Mouse (Mus musculus) stomach, embryonic 14.5 days (tissue): ENCODE results near the gene Gnat1. TPM values are rescaled to one million over a fixed set of nuclear protein-coding genes. Genes with fewer than 3 reads are reported as not detected.

Source experiments
- ATAC-seq: fragments of 200-750 bp; cut with Nextera tagmentation; 2 replicates; pipeline ENCODE4 v1.8.0; 2017; ENCODE audit warnings: low read depth, moderate TSS enrichment; ENCODE audit not compliant: insufficient number of reproducible peaks, insufficient read depth, low FRiP score
- H3K27ac ChIP-seq: fragments of 300-500 bp; sonication (generic); 2 replicates; pipeline ENCODE4 v1.5.1; 2014; ENCODE audit warnings: mild to moderate bottlenecking, low read length, moderate library complexity, mixed read lengths
- H3K27me3 ChIP-seq: fragments of 300-500 bp; sonication (generic); 2 replicates; pipeline ENCODE4 v1.6.1; 2014; ENCODE audit warnings: low read length, control low read depth, mixed read lengths; ENCODE audit not compliant: control insufficient read depth, insufficient read depth
- H3K36me3 ChIP-seq: fragments of 300-500 bp; sonication (generic); 2 replicates; pipeline ENCODE4 v1.6.1; 2014; ENCODE audit warnings: mild to moderate bottlenecking, control low read depth, low read length, moderate library complexity, mixed read lengths; ENCODE audit not compliant: control insufficient read depth, insufficient read depth
- H3K4me1 ChIP-seq: fragments of 300-500 bp; sonication (generic); 2 replicates; pipeline ENCODE4 v1.6.1; 2014; ENCODE audit warnings: low read length, control low read depth, mixed read lengths; ENCODE audit not compliant: control insufficient read depth, insufficient read depth
- H3K4me2 ChIP-seq: fragments of 300-500 bp; sonication (generic); replicated peaks from 2 replicates; pipeline ENCODE4 v1.6.1; 2014; ENCODE audit warnings: low read depth, low read length, control low read depth
- H3K4me3 ChIP-seq: fragments of 300-500 bp; sonication (generic); 2 replicates; pipeline ENCODE4 v1.5.1; 2014; ENCODE audit warnings: low read depth, low read length, control low read depth
- H3K9ac ChIP-seq: fragments of 300-500 bp; sonication (generic); replicated peaks from 2 replicates; pipeline ENCODE4 v1.6.1; 2014; ENCODE audit warnings: low read depth, mild to moderate bottlenecking, control low read depth, low read length, moderate library complexity, mixed read lengths
- H3K9me3 ChIP-seq: fragments of 300-500 bp; sonication (generic); 2 replicates; pipeline ENCODE4 v1.6.1; 2016; ENCODE audit warnings: low read depth, low read length, control low read depth; ENCODE audit not compliant: control insufficient read depth
- WGBS: fragments of 180-500 bp; shearing (Covaris S2); extraction: QIAGEN DNeasy Blood & Tissue Kit; methylation state at CpG from one replicate; pipeline ENCODE4 v1.1.7; 2014; 5-methylcytosine and 5-hydroxymethylcytosine counted together
- polyA plus RNA-seq: library from polyadenylated mRNA; unstranded; fragments of >200 nt; fragmentation: Nextera tagmentation; extraction: Ambion mirVana; gene quantifications from 2 replicates; pipeline ENCODE4 v1.2.1, GENCODE M21; 2014

The Gnat1 gene
- polyA plus RNA-seq, 1 experiment from 2014 or later: 2.4 TPM

DNA sequence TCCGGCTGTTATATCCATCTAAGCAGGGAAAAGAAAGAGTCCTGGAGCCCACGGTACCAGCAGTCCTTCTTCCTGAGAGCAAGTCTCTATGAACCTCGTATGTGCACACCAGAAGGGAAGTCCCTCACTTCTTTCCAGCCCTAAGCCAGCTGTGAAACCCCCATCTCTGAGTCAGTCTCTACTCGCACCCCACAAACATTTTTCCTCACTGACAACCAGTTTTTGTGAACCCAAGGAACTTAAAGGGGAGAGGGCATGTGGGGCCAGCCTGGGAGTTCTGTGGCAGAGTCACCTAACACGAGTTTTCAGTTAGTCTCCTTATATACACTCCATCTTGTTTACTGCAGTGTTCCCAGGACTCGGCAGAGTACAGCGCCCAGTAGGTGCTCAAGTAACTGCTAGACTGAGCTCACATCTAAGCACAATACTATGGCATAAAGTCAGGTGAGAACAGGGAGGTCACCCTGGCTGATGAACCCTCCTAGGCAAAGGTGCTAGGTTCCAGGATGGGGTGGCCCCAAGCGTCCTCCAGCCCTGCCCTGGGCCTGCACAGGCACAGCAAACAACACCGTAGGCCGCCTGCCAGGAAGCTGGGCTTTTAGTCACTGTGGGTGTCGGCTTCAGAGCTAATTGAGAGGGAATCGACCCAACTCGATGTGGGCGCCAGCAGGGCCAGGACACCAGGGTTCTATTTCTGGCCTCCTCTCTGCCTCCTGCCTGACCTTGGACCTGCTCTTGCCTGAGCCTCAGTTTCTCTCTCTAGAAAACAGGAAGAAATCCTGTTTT lies 24.0 kb upstream of the Gnat1 start:
- Histone ChIP-seq H3K27me3 (no peaks in the 10 kb centered on the region), H3K4me2 (0 out of 2 replicates have a peak overlapping the region, but pooled peaks have one; percentile 1), H3K36me3 (peaks cover 10% of the 10 kb centered on the region; the same call in 1 of the 2 replicates), H3K4me3 (no peak overlapping the region), H3K27ac (peak overlapping the region; percentile 68; the same call in 1 of the 2 replicates), H3K9me3 (no peaks in the 10 kb centered on the region), H3K9ac (no peak overlapping the region), H3K4me1 (peaks cover 96% of the 10 kb centered on the region)
- WGBS: 42% methylated on average over 14 of the region's 14 CpGs
- ATAC-seq: no peak

DNA sequence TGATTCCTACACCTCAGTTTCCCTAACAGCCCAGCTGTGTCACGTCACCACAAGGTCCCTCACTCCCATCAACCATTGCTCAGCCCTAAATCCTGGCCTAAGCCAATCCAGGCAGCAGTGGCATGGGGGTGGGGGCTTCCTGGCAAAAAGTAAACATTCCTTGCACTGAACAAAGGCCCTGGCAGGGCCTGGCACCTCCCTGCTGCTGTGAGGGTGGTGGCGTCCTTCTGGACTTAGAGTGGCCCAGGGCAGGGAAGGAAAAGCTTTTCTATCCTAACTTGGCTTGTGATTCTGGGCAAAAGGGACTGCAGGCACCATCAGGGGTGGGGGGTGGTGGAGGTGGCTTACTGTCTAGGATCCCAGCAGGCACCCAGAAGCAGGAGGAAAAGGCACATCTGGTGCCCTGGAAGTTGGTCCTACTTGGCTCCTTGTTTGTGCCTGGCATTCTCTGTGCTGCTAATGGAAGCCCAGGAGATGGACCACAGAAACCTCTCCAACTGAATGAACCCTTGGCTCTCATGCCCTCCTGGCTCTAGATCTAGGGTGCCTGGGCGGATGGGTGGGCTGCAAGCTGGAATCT lies 23.2 kb upstream of the Gnat1 start:
- Histone ChIP-seq H3K27ac (peak overlapping the region; percentile 68; the same call in 1 of the 2 replicates), H3K9ac (no peak overlapping the region), H3K4me1 (peaks cover 98% of the 10 kb centered on the region), H3K4me3 (no peak overlapping the region), H3K4me2 (no peak overlapping the region), H3K36me3 (peaks cover 10% of the 10 kb centered on the region; the same call in 1 of the 2 replicates), H3K27me3 (no peaks in the 10 kb centered on the region), H3K9me3 (no peaks in the 10 kb centered on the region)
- WGBS: 56% methylated on average over 3 of the region's 3 CpGs
- no peak for ATAC-seq

DNA sequence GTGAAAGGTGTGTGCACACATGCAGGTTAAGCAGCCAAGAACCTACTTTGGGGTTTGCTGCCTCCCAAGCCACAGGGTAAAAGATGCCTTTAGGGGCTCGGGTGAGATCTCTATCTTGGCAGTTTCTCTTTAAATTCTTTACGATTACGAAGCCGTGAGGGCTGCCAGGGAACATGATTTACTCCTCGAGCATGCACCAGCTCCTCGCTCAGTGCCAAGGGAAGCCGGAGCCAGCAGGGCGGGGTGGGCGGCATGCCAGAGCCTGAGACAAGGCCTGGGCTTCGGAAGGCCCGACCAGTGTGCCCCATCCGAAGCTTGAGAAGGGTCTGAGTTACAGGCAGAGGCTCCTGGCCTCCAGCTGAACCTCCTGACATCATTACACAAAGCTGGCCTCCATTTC lies 22.1 kb upstream of the Gnat1 start:
- H3K9ac ChIP-seq: 0 out of 2 replicates have a peak overlapping the region, but pooled peaks have one; percentile 1
- 0 out of 2 replicates have a peak overlapping the region, but pooled peaks have one; percentile 5 for H3K4me2 ChIP-seq
- peaks cover 10% of the 10 kb centered on the region for H3K36me3 ChIP-seq
- no peak overlapping the region for H3K4me3 ChIP-seq
- no peaks in the 10 kb centered on the region for H3K27me3 ChIP-seq
- H3K27ac ChIP-seq: peak overlapping the region; percentile 76; the same call in 1 of the 2 replicates
- H3K4me1 ChIP-seq: peaks cover 99% of the 10 kb centered on the region
- no peak for ATAC-seq
- H3K9me3 ChIP-seq: no peaks in the 10 kb centered on the region
- 27% methylated on average over 12 of the region's 12 CpGs for WGBS

DNA sequence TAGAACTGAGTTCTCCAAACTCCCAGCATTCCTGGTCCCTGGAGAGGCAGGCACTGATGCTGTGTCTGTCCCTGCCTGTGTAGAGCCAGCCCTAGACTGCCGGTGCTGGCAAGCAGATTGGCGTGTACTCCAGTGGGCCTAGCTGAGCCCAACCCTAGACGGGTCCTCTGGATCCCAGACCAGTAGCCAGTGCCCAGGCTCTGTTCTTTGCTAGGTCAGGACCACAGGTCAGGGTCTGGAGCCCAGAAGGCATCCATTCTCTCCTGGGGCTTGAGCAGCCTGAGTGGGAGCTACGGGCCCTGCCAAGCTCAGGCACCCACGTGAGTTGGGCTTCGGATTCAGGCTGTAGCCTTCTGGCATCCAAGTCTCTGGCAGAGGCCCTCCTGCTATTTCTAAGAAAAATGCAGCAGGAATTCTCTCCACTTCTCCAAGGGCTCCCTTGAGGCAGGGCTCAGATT lies 20.6 kb upstream of the Gnat1 start:
- no peaks in the 10 kb centered on the region for H3K9me3 ChIP-seq
- peak overlapping the region; percentile 76 for H3K27ac ChIP-seq
- peaks cover 96% of the 10 kb centered on the region for H3K4me1 ChIP-seq
- no peak overlapping the region for H3K4me2 ChIP-seq
- ATAC-seq: no peak
- H3K4me3 ChIP-seq: no peak overlapping the region
- H3K27me3 ChIP-seq: no peaks in the 10 kb centered on the region
- 26% methylated on average over 6 of the region's 6 CpGs for WGBS
- H3K9ac ChIP-seq: no peak overlapping the region
- peaks cover 6% of the 10 kb centered on the region for H3K36me3 ChIP-seq

DNA sequence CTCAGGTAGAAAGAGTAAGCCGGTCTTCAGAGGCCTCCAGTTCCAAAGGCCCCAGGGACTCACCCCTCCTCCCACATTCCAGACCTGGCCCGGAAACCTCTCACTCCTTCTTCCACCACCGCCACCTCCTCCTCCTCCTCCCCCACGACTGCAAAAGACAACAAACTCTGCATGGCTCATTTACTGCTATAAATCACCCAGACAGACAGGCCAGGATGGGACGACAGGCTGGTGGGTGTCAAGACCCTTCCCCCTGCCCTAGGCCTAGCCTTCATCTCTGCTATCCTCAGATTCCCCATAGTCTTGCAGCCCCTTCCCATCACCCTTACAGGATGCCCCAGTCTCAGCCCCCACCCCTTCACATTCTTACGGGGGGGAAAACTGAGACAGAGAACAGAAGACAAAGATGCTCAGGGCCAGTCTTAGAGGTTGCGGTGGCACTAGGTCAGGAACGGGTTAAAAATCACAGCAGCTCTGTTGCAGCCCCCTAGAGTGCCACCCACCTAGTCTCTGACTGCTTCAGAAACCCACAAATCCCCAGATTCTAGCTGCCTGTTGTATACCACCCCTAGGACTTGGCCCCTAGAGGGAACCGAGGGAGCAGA lies 20.0 kb upstream of the Gnat1 start:
- no peak for ATAC-seq
- 8% methylated on average over 9 of the region's 9 CpGs for WGBS
- Histone ChIP-seq H3K9ac (no peak overlapping the region), H3K27me3 (no peaks in the 10 kb centered on the region), H3K4me2 (peak overlapping the region; percentile 28; the same call in 1 of the 2 replicates), H3K27ac (peak overlapping the region; percentile 76), H3K4me3 (no peak overlapping the region), H3K36me3 (peaks cover 4% of the 10 kb centered on the region), H3K9me3 (no peaks in the 10 kb centered on the region), H3K4me1 (peaks cover 95% of the 10 kb centered on the region)

DNA sequence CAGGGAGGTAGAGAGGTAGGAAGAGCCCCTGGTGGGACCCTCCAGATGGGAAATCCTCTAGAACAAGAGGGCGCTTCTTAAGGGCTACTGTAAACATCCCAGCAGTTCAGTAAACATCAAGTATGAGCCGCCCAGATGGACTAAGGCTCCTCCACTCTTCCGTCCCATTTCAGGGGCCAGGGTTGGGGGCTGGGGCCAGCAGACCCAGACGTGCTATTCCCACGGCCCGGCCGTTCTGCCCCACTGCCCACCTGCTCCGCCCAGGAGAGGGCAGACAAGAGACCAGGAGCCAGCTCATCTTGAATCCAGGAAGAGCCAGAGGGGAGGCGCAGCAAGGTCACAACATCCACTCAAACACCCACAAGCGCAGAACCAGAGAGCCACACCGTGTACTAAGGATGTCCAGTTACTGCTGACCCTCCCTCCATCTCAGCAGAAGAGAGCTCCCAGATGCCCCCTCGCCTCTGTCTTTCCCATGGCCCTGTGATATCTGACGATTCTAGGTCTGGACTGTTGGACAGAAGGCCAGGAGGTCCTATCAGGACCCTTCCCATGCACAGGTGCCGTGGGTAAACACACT lies 19.2 kb upstream of the Gnat1 start:
- H3K4me2 ChIP-seq: peak overlapping the region; percentile 28
- no peak overlapping the region for H3K9ac ChIP-seq
- peak overlapping the region; percentile 76 for H3K27ac ChIP-seq
- peaks cover 88% of the 10 kb centered on the region for H3K4me1 ChIP-seq
- H3K9me3 ChIP-seq: no peaks in the 10 kb centered on the region
- no peak; the same call in 1 of the 2 replicates for ATAC-seq
- H3K36me3 ChIP-seq: peaks cover 4% of the 10 kb centered on the region
- no peaks in the 10 kb centered on the region for H3K27me3 ChIP-seq
- H3K4me3 ChIP-seq: no peak overlapping the region
- WGBS: 9% methylated on average over 14 of the region's 14 CpGs

DNA sequence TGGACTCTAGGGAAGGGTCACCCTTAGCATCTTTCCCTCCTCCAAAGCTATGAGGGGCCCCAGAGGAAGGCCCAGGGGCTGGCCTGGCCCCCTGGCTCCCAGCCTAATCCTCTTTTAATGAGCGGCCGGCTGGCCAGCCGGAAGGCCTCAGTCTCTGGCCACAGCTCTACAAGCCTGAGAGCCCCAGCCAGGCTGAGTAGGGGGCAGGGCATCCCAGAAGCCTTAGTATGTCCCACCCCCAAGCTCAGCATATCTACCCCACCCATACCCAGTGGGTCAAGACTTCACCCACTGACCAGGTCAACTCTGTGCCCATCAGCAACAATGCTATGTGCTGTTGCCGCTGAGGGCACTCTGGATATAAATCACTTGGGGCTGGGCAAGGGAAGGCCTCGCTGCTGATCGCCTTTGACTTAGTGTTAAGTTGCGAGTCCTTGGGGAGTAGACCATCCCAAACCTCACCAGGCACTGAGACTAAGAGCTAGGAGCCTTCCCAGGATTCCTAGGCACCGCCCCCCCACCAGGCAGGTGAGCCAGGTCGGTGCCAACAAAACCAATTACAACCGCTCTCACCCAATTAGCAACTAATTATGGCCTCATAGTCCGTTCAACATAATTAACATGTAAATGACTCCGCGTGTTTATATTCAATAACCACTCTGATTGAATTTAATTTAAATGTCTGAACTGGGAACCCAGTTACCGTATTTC lies 18.5 kb upstream of the Gnat1 start:
- no peak overlapping the region for H3K9ac ChIP-seq
- peak overlapping the region; percentile 28 for H3K4me2 ChIP-seq
- 15% methylated on average over 14 of the region's 14 CpGs for WGBS
- H3K27me3 ChIP-seq: no peaks in the 10 kb centered on the region
- peaks cover 87% of the 10 kb centered on the region for H3K4me1 ChIP-seq
- H3K9me3 ChIP-seq: no peaks in the 10 kb centered on the region
- no peak overlapping the region for H3K4me3 ChIP-seq
- no peak for ATAC-seq
- peaks cover 4% of the 10 kb centered on the region for H3K36me3 ChIP-seq
- peak overlapping the region; percentile 76; the same call in 1 of the 2 replicates for H3K27ac ChIP-seq
